Mouse (Mus musculus): ENCODE results near the gene Olfr890.
"Not testable (repeated sequence)": the region's sequence is repeated elsewhere in the genome, so short reads cannot be mapped to it uniquely, and the experiment has no call there.

Olfr890 gene

GRCm38 (mm10) chr9:38142217-38142616 is at the start of gene Olfr890:
TSS of gene Olfr890 (plus strand) at chr9:38142517.
- no peak for DNase-seq

- no peak for DNase-seq
Measured at GRCm38 (mm10) chr9:38107828-38108227, 34.5 kb upstream of the Olfr890 start, which contains the start of gene Olfr888. TSS of gene Olfr888 (plus strand) at chr9:38108128.

DNA sequence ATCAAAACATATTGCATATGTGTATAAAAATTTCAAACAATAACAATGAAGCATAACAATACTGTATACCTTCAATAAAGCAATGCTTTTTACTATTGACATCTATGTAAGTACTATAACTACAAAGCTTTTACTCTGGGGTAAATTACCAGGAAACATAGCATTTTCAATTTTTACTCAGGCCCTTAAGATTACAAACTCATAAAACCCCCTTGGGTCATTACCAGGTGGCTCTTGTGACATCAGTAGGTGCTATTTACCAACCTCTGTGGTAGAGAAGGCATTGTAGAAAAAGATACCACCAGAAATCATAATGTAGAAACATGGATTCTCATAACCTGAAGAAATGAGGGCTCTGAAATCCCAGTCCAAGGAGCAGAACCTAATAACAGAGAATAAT is 27.4 kb upstream of the Olfr890 start, which contains the start of gene Olfr889:
Olfr889 (plus strand) TSS at position 301 of the 400 bp plus-strand sequence.
- no peak for DNase-seq

GRCm38 (mm10) chr9:38168341-38168740 is 26.0 kb downstream of the Olfr890 start:
- DNase-seq, result not testable (repeated sequence)

GRCm38 (mm10) chr9:38180721-38181120 is 38.4 kb downstream of the Olfr890 start, which contains the start of gene Olfr891:
TSS of gene Olfr891 (minus strand) at chr9:38180821.
- no peak for DNase-seq
